Mouse (Mus musculus) erythroblast, embryonic 14.5 days (primary cell): Measurements from ENCODE around the gene Ola1. TPM values are rescaled to one million over a fixed set of nuclear protein-coding genes. Genes with fewer than 3 reads are reported as not detected.

Experiments used
- H3K27me3 ChIP-seq: 2 replicates; pipeline ENCODE4 v1.6.1; 2012; ENCODE audit warnings: inconsistent platforms; ENCODE audit not compliant: control insufficient read depth
- H3K36me3 ChIP-seq: 2 replicates; pipeline ENCODE4 v1.6.1; 2012; ENCODE audit warnings: mild to moderate bottlenecking, inconsistent platforms; ENCODE audit not compliant: control insufficient read depth
- H3K4me1 ChIP-seq: 2 replicates; pipeline ENCODE4 v1.6.1; 2012; ENCODE audit warnings: inconsistent platforms; ENCODE audit not compliant: control insufficient read depth
- H3K4me3 ChIP-seq: replicated peaks from 2 replicates; pipeline ENCODE3; 2012; ENCODE audit warnings: moderate library complexity, mild to moderate bottlenecking, inconsistent platforms
- H3K9me3 ChIP-seq: 2 replicates; pipeline ENCODE4 v1.6.1; 2012; ENCODE audit warnings: low read length, inconsistent platforms, mixed read lengths; ENCODE audit not compliant: control insufficient read depth
- GATA1 ChIP-seq: IDR thresholded peaks from 2 replicates; pipeline ENCODE4 v1.6.1; 2012; ENCODE audit warnings: low read length, inconsistent platforms, mixed read lengths
- TAL1 ChIP-seq: IDR thresholded peaks from 3 replicates; pipeline ENCODE4 v1.6.1; 2012; ENCODE audit warnings: low read length, inconsistent platforms, mixed read lengths
- polyA plus RNA-seq: library from polyadenylated mRNA; stranded (reverse); fragments of >175 nt; gene quantifications from 2 replicates; pipeline ENCODE4 v1.2.3, GENCODE M21; 2012

Gene Ola1
- polyA plus RNA-seq, result 2.8 and 3.4 TPM in 2 replicates

GRCm38 (mm10) chr2:73218913-73219312, at the start of gene Ola1:
Gene Ola1 (minus strand): TSS chr2:73218924.
- no peak for TF ChIP-seq TAL1
- TF ChIP-seq GATA1, result no peak

GRCm38 (mm10) chr2:73268281-73268680, 49.6 kb upstream of the Ola1 start:
- Histone ChIP-seq H3K36me3 (no peaks in the 10 kb centered on the region), H3K4me1 (peaks cover 10% of the 10 kb centered on the region), H3K27me3 (peaks cover 100% of the 10 kb centered on the region), H3K4me3 (no peak overlapping the region), H3K9me3 (peaks cover 22% of the 10 kb centered on the region; the same call in 1 of the 2 replicates)
- TF ChIP-seq TAL1 (no peak), GATA1 (no peak)

More at GRCm38 (mm10) chr2:73218913-73219312, at the start of gene Ola1:
- Histone ChIP-seq H3K27me3 (peaks cover 3% of the 10 kb centered on the region; the same call in 1 of the 2 replicates), H3K36me3 (no peaks in the 10 kb centered on the region), H3K4me3 (no peak within 1 kb of the TSS), H3K9me3 (no peaks in the 10 kb centered on the region; the same call in 1 of the 2 replicates), H3K4me1 (peaks cover 10% of the 10 kb centered on the region)

- Histone ChIP-seq H3K36me3 (no peaks in the 10 kb centered on the region), H3K27me3 (peaks cover 100% of the 10 kb centered on the region), H3K9me3 (peaks cover 17% of the 10 kb centered on the region; the same call in 1 of the 2 replicates), H3K4me3 (no peak overlapping the region), H3K4me1 (peaks cover 6% of the 10 kb centered on the region)
- no peak for TF ChIP-seq TAL1
- no peak for TF ChIP-seq GATA1
Observed at GRCm38 (mm10) chr2:73267818-73268217, 49.1 kb upstream of the Ola1 start.

- Histone ChIP-seq H3K9me3 (peaks cover 14% of the 10 kb centered on the region; the same call in 1 of the 2 replicates), H3K4me3 (no peak overlapping the region), H3K4me1 (peaks cover 3% of the 10 kb centered on the region), H3K27me3 (peaks cover 100% of the 10 kb centered on the region), H3K36me3 (no peaks in the 10 kb centered on the region)
- TF ChIP-seq GATA1, result no peak
- TF ChIP-seq TAL1, result no peak
Observed at GRCm38 (mm10) chr2:73267231-73267630, 48.5 kb upstream of the Ola1 start.

- Histone ChIP-seq H3K27me3 (peaks cover 100% of the 10 kb centered on the region), H3K4me1 (peaks cover under 1% of the 10 kb centered on the region)
Observed at GRCm38 (mm10) chr2:73266623-73267022, 47.9 kb upstream of the Ola1 start.

GRCm38 (mm10) chr2:73266011-73266410, 47.3 kb upstream of the Ola1 start:
- peaks cover 98% of the 10 kb centered on the region for H3K27me3 ChIP-seq
- no peak overlapping the region for H3K4me3 ChIP-seq
- H3K36me3 ChIP-seq, result no peaks in the 10 kb centered on the region
- no peak for TF ChIP-seq GATA1
- no peak for TF ChIP-seq TAL1
- H3K9me3 ChIP-seq, result peaks cover 8% of the 10 kb centered on the region
- H3K4me1 ChIP-seq, result no peaks in the 10 kb centered on the region; the same call in 1 of the 2 replicates

More at GRCm38 (mm10) chr2:73266623-73267022, 47.9 kb upstream of the Ola1 start:
- no peaks in the 10 kb centered on the region for H3K36me3 ChIP-seq
- TF ChIP-seq TAL1, result no peak
- TF ChIP-seq GATA1, result no peak
- peaks cover 11% of the 10 kb centered on the region; the same call in 1 of the 2 replicates for H3K9me3 ChIP-seq
- no peak overlapping the region for H3K4me3 ChIP-seq

- TF ChIP-seq TAL1 (no peak), GATA1 (no peak)
- Histone ChIP-seq H3K4me1 (no peaks in the 10 kb centered on the region; the same call in 1 of the 2 replicates), H3K36me3 (no peaks in the 10 kb centered on the region), H3K9me3 (peaks cover 6% of the 10 kb centered on the region), H3K27me3 (peaks cover 87% of the 10 kb centered on the region), H3K4me3 (no peak overlapping the region)
Observed at GRCm38 (mm10) chr2:73264611-73265195, 46.0 kb upstream of the Ola1 start.

- Histone ChIP-seq H3K27me3 (peaks cover 82% of the 10 kb centered on the region), H3K4me1 (no peaks in the 10 kb centered on the region; the same call in 1 of the 2 replicates), H3K9me3 (peaks cover 6% of the 10 kb centered on the region), H3K4me3 (no peak overlapping the region), H3K36me3 (no peaks in the 10 kb centered on the region)
- no peak for TF ChIP-seq GATA1
- TF ChIP-seq TAL1, result no peak
Observed at GRCm38 (mm10) chr2:73263794-73264610, 45.3 kb upstream of the Ola1 start.

- TF ChIP-seq TAL1, result no peak
- no peak for TF ChIP-seq GATA1
- peaks cover 5% of the 10 kb centered on the region for H3K9me3 ChIP-seq
- peaks cover 81% of the 10 kb centered on the region for H3K27me3 ChIP-seq
- no peak overlapping the region for H3K4me3 ChIP-seq
- no peaks in the 10 kb centered on the region; the same call in 1 of the 2 replicates for H3K4me1 ChIP-seq
- no peaks in the 10 kb centered on the region for H3K36me3 ChIP-seq
Observed at GRCm38 (mm10) chr2:73263172-73263765, 44.5 kb upstream of the Ola1 start.
